Mouse (Mus musculus) stomach, embryonic 16.5 days (tissue): ENCODE measurements around the gene Gm10799. TPM values are rescaled to one million over a fixed set of nuclear protein-coding genes. Genes with fewer than 3 reads are reported as not detected.

ENCODE experiments used
- ATAC-seq: fragments of 200-750 bp; cut with Nextera tagmentation; 2 replicates; pipeline ENCODE4 v1.8.0; 2017; ENCODE audit warnings: moderate number of reproducible peaks, moderate TSS enrichment; ENCODE audit not compliant: insufficient read depth, low FRiP score
- H3K27ac ChIP-seq: fragments of 300-500 bp; sonication (generic); 2 replicates; pipeline ENCODE4 v1.5.1; 2014; ENCODE audit warnings: low read length
- H3K27me3 ChIP-seq: fragments of 300-500 bp; sonication (generic); 2 replicates; pipeline ENCODE4 v1.6.1; 2014; ENCODE audit warnings: low read length, control low read depth, mixed read lengths; ENCODE audit not compliant: control insufficient read depth, insufficient read depth
- H3K36me3 ChIP-seq: fragments of 300-500 bp; sonication (generic); 2 replicates; pipeline ENCODE4 v1.6.1; 2014; ENCODE audit warnings: low read length; ENCODE audit not compliant: control insufficient read depth, insufficient read depth
- H3K4me1 ChIP-seq: fragments of 300-500 bp; sonication (generic); 2 replicates; pipeline ENCODE4 v1.6.1; 2014; ENCODE audit warnings: low read length, control low read depth, mixed read lengths; ENCODE audit not compliant: control insufficient read depth, insufficient read depth
- H3K4me2 ChIP-seq: fragments of 300-500 bp; sonication (generic); 2 replicates; pipeline ENCODE4 v1.6.1; 2014; ENCODE audit warnings: low read depth, low read length, mixed read lengths
- H3K4me3 ChIP-seq: fragments of 300-500 bp; sonication (generic); replicated peaks from 2 replicates; pipeline ENCODE4 v1.5.1; 2014; ENCODE audit warnings: mild to moderate bottlenecking, low read length
- H3K9ac ChIP-seq: fragments of 300-500 bp; sonication (generic); 2 replicates; pipeline ENCODE4 v1.6.1; 2014; ENCODE audit warnings: low read length
- H3K9me3 ChIP-seq: fragments of 300-500 bp; sonication (generic); replicated peaks from 2 replicates; pipeline ENCODE4 v1.6.1; 2016; ENCODE audit warnings: low read length, control low read depth; ENCODE audit not compliant: control insufficient read depth
- WGBS: fragments of 180-500 bp; shearing (Covaris S2); extraction: QIAGEN DNeasy Blood & Tissue Kit; methylation state at CpG from one replicate; pipeline ENCODE4 v1.1.7; 2014; 5-methylcytosine and 5-hydroxymethylcytosine counted together
- polyA plus RNA-seq: library from polyadenylated mRNA; unstranded; fragments of >200 nt; fragmentation: Nextera tagmentation; extraction: Ambion mirVana; gene quantifications from 2 replicates; pipeline ENCODE4 v1.2.1, GENCODE M21; 2015

Gm10799 gene
- polyA plus RNA-seq, 1 experiment from 2014 or later = not detected

DNA sequence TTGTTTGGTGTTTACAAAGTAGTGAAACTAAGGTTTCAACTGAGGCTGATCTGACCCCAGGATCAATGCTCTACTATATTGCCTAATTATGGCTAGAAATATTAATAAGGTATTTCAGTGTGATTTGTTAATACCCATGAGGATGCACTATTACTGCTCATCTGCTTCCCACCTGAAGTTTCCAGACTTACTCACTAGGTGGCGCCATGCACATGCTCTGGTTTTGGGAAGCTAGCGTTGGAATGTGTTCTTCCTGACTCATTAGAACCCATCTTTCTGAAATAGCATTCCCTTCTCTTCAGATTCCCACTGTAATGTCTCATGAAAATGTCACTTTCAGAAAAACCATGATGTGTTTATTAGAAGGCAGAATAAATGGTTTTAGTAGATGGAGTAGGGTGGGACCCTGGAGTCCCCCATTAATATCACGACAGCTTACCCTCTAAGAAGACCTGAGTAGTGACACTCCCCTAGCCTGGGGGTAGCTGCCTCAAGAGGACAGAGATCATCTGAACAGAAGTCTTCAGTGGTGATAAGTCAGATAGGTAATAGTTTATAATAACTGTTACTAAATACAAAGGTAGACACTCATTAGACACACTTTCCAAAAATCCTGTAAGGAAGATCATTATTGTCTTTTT lies 33.4 kb downstream of the Gm10799 start:
- ATAC-seq = no peak
- Histone ChIP-seq H3K4me1 (peaks cover 3% of the 10 kb centered on the region), H3K4me3 (no peak overlapping the region), H3K27me3 (no peaks in the 10 kb centered on the region), H3K9me3 (no peaks in the 10 kb centered on the region), H3K9ac (no peak overlapping the region), H3K4me2 (no peak overlapping the region), H3K36me3 (peaks cover 6% of the 10 kb centered on the region; the same call in 1 of the 2 replicates), H3K27ac (no peak overlapping the region)
- WGBS = 32% methylated on average over 3 of the region's 3 CpGs

- Histone ChIP-seq H3K27me3 (no peaks in the 10 kb centered on the region), H3K4me3 (no peak overlapping the region), H3K4me1 (peaks cover 19% of the 10 kb centered on the region), H3K4me2 (no peak overlapping the region), H3K9ac (no peak overlapping the region), H3K27ac (no peak overlapping the region), H3K36me3 (peaks cover 5% of the 10 kb centered on the region; the same call in 1 of the 2 replicates), H3K9me3 (no peaks in the 10 kb centered on the region)
- 85% methylated on average over 3 of the region's 3 CpGs for WGBS
- ATAC-seq = no peak
These were observed 36.3 kb downstream of the Gm10799 start for GRCm38 (mm10) chr2:104032056-104032455.

DNA sequence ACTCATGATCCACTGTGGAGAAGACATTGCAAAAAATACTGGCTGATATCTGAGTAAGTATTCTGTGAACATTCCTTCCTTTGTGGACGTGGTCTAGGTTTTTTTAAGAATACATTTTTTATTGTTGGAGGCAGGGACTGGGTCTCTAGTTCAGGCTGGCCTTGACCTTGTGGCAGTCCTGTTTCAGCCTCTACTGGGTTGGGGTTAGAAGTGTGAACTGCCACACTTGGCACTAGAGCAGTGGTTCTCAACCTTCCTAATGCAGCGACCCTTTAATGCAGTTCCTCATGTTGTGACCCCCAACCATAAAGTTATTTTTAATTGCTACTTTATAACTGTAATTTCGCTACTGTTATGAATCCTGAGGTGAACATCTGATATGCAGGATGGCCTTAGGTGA lies 38.0 kb downstream of the Gm10799 start:
- H3K4me3 ChIP-seq = no peak overlapping the region
- H3K36me3 ChIP-seq = peaks cover 3% of the 10 kb centered on the region; the same call in 1 of the 2 replicates
- ATAC-seq = no peak
- WGBS = 74% methylated on average over 3 of the region's 3 CpGs
- 0 out of 2 replicates have a peak overlapping the region, but pooled peaks have one; percentile 17 for H3K4me2 ChIP-seq
- no peak overlapping the region for H3K9ac ChIP-seq
- no peak overlapping the region for H3K27ac ChIP-seq
- no peaks in the 10 kb centered on the region for H3K9me3 ChIP-seq
- no peaks in the 10 kb centered on the region for H3K27me3 ChIP-seq
- H3K4me1 ChIP-seq = peaks cover 19% of the 10 kb centered on the region

- no peak for ATAC-seq
These were observed 39.3 kb downstream of the Gm10799 start for GRCm38 (mm10) chr2:104029074-104029473.

GRCm38 (mm10) chr2:104028139-104028723 lies 40.1 kb downstream of the Gm10799 start, which contains the start of gene 4931422A03Rik:
TSS of gene 4931422A03Rik (minus strand) at chr2:104028361.
- H3K9ac ChIP-seq = peak within 1 kb of the TSS; percentile 96
- H3K36me3 ChIP-seq = no peaks in the 10 kb centered on the region
- peak within 1 kb of the TSS; percentile 98 for H3K4me3 ChIP-seq
- H3K4me2 ChIP-seq = peak within 1 kb of the TSS; percentile 94
- WGBS = under 1% methylated on average over 32 of the region's 32 CpGs
- H3K27ac ChIP-seq = peak within 1 kb of the TSS; percentile 59
- H3K27me3 ChIP-seq = no peaks in the 10 kb centered on the region
- H3K9me3 ChIP-seq = no peaks in the 10 kb centered on the region
- ATAC-seq = peak; percentile 59
- peaks cover 19% of the 10 kb centered on the region for H3K4me1 ChIP-seq

More at GRCm38 (mm10) chr2:104029074-104029473, 39.3 kb downstream of the Gm10799 start:
- Histone ChIP-seq H3K4me3 (peak overlapping the region; percentile 98), H3K9me3 (no peaks in the 10 kb centered on the region), H3K4me2 (peak overlapping the region; percentile 94), H3K27ac (no peak overlapping the region), H3K27me3 (no peaks in the 10 kb centered on the region), H3K4me1 (peaks cover 19% of the 10 kb centered on the region), H3K36me3 (peaks cover under 1% of the 10 kb centered on the region; the same call in 1 of the 2 replicates), H3K9ac (peak overlapping the region; percentile 96; the same call in 1 of the 2 replicates)
- 46% methylated on average over 2 of the region's 2 CpGs for WGBS

- ATAC-seq = peak; percentile 96
- WGBS = 1% methylated on average over 43 of the region's 44 CpGs
- no peaks in the 10 kb centered on the region for H3K36me3 ChIP-seq
- H3K4me1 ChIP-seq = peaks cover 19% of the 10 kb centered on the region
- H3K27ac ChIP-seq = peak within 1 kb of the TSS; percentile 59
- no peaks in the 10 kb centered on the region for H3K9me3 ChIP-seq
- H3K4me3 ChIP-seq = peak within 1 kb of the TSS; percentile 98
- H3K9ac ChIP-seq = peak within 1 kb of the TSS; percentile 96
- H3K27me3 ChIP-seq = no peaks in the 10 kb centered on the region
- peak within 1 kb of the TSS; percentile 94 for H3K4me2 ChIP-seq
These were observed 40.8 kb downstream of the Gm10799 start, which contains the start of gene Fbxo3 for GRCm38 (mm10) chr2:104027458-104028138. TSS of gene Fbxo3 (plus strand) at chr2:104027721.

- no peaks in the 10 kb centered on the region for H3K9me3 ChIP-seq
- H3K4me1 ChIP-seq = peaks cover 13% of the 10 kb centered on the region
- ATAC-seq = no peak
- no peak overlapping the region for H3K27ac ChIP-seq
- WGBS = 91% methylated on average over 4 of the region's 4 CpGs
- no peak overlapping the region for H3K4me2 ChIP-seq
- H3K27me3 ChIP-seq = no peaks in the 10 kb centered on the region
- H3K36me3 ChIP-seq = no peaks in the 10 kb centered on the region
- no peak overlapping the region for H3K9ac ChIP-seq
- H3K4me3 ChIP-seq = no peak overlapping the region
These were observed 43.7 kb downstream of the Gm10799 start for GRCm38 (mm10) chr2:104024656-104025055.

GRCm38 (mm10) chr2:104023096-104023495 lies 45.3 kb downstream of the Gm10799 start:
- no peaks in the 10 kb centered on the region for H3K36me3 ChIP-seq
- ATAC-seq = no peak
- H3K4me1 ChIP-seq = 0 out of 2 replicates have a peak, but pooled peaks cover 3% of the 10 kb centered on the region
- H3K4me3 ChIP-seq = no peak overlapping the region
- WGBS = 77% methylated on average over 7 of the region's 7 CpGs
- no peaks in the 10 kb centered on the region for H3K27me3 ChIP-seq
- H3K27ac ChIP-seq = no peak overlapping the region
- no peak overlapping the region for H3K4me2 ChIP-seq
- no peak overlapping the region for H3K9ac ChIP-seq
- H3K9me3 ChIP-seq = no peaks in the 10 kb centered on the region
